Mouse (Mus musculus) heart, embryonic 14.5 days (tissue): ENCODE data around the gene Gm10570. TPM values are rescaled to one million over a fixed set of nuclear protein-coding genes. Genes with fewer than 3 reads are reported as not detected.

ENCODE experiments used
- ATAC-seq: fragments of 200-750 bp; cut with Nextera tagmentation; 2 replicates; pipeline ENCODE4 v1.8.0; 2017; ENCODE audit warnings: low read depth, moderate TSS enrichment; ENCODE audit not compliant: insufficient number of reproducible peaks, insufficient read depth, low FRiP score
- H3K27ac ChIP-seq, 2 experiments: fragments of 200-500 bp in 1 of 2; fragments of 300-500 bp in 1 of 2; sonication (generic) in 1 of 2; replicated peaks in 1 of 2; 2 replicates each; pipeline ENCODE4 v1.5.1; 2012 to 2014; ENCODE audit warnings: low read depth in 2 of 2, low read length in 2 of 2, control low read depth in 1 of 2, mild to moderate bottlenecking in 1 of 2, mixed read lengths in 1 of 2; ENCODE audit not compliant: control insufficient read depth in 1 of 2, insufficient read depth in 1 of 2
- H3K27me3 ChIP-seq: fragments of 300-500 bp; sonication (generic); 2 replicates; pipeline ENCODE4 v1.6.1; 2014; ENCODE audit warnings: mild to moderate bottlenecking, low read length, control low read depth; ENCODE audit not compliant: control insufficient read depth, insufficient read depth
- H3K36me3 ChIP-seq: fragments of 300-500 bp; sonication (generic); 2 replicates; pipeline ENCODE4 v1.6.1; 2014; ENCODE audit warnings: mild to moderate bottlenecking, control low read depth, low read length, mixed read lengths; ENCODE audit not compliant: control insufficient read depth, insufficient read depth
- H3K4me1 ChIP-seq, 2 experiments: fragments of 200-500 bp in 1 of 2; fragments of 300-500 bp in 1 of 2; sonication (generic) in 1 of 2; 2 replicates each; pipeline ENCODE4 v1.6.1; 2012 to 2014; ENCODE audit warnings: low read length in 2 of 2, control low read depth in 1 of 2, mixed read lengths in 1 of 2; ENCODE audit not compliant: control insufficient read depth in 2 of 2, insufficient read depth in 2 of 2
- H3K4me2 ChIP-seq: fragments of 300-500 bp; sonication (generic); 2 replicates; pipeline ENCODE4 v1.6.1; 2014; ENCODE audit warnings: mild to moderate bottlenecking, low read length
- H3K4me3 ChIP-seq, 2 experiments: fragments of 200-500 bp in 1 of 2; fragments of 300-500 bp in 1 of 2; sonication (generic) in 1 of 2; 2 replicates each; pipeline ENCODE4 v1.5.1; 2012 to 2014; ENCODE audit warnings: low read length in 2 of 2, mild to moderate bottlenecking in 2 of 2, control low read depth in 1 of 2, low read depth in 1 of 2, moderate library complexity in 1 of 2; ENCODE audit not compliant: control insufficient read depth in 1 of 2, insufficient read depth in 1 of 2
- H3K9ac ChIP-seq: fragments of 300-500 bp; sonication (generic); 2 replicates; pipeline ENCODE4 v1.6.1; 2014; ENCODE audit warnings: mild to moderate bottlenecking, low read length
- H3K9me3 ChIP-seq: fragments of 300-500 bp; sonication (generic); 2 replicates; pipeline ENCODE4 v1.6.1; 2016; ENCODE audit warnings: low read length, control low read depth; ENCODE audit not compliant: control insufficient read depth
- WGBS: fragments of 180-500 bp; shearing (Covaris S2); extraction: QIAGEN DNeasy Blood & Tissue Kit; methylation state at CpG from one replicate; pipeline ENCODE4 v1.1.7; 2014; 5-methylcytosine and 5-hydroxymethylcytosine counted together
- polyA plus RNA-seq: library from polyadenylated mRNA; unstranded; fragments of >200 nt; fragmentation: Nextera tagmentation; extraction: Ambion mirVana; gene quantifications from 2 replicates; pipeline ENCODE4 v1.2.1, GENCODE M21; 2014

Gene Gm10570
- polyA plus RNA-seq, 1 experiment from 2014 or later: 0.74 TPM

- H3K4me1 ChIP-seq: peaks cover 21% of the 10 kb centered on the region in 2 experiments
- no peaks in the 10 kb centered on the region for H3K36me3 ChIP-seq
- H3K27me3 ChIP-seq: no peaks in the 10 kb centered on the region; the same call in 1 of the 2 replicates
- H3K27ac ChIP-seq: no peak overlapping the region
- H3K9ac ChIP-seq: no peak overlapping the region
- ATAC-seq: no peak
- H3K4me2 ChIP-seq: no peak overlapping the region
- no peak overlapping the region for H3K4me3 ChIP-seq
- 42% methylated on average over 3 of the region's 3 CpGs for WGBS
- no peaks in the 10 kb centered on the region for H3K9me3 ChIP-seq
Measured at GRCm38 (mm10) chr4:130304746-130305145, 3.7 kb downstream of the Gm10570 start.

DNA sequence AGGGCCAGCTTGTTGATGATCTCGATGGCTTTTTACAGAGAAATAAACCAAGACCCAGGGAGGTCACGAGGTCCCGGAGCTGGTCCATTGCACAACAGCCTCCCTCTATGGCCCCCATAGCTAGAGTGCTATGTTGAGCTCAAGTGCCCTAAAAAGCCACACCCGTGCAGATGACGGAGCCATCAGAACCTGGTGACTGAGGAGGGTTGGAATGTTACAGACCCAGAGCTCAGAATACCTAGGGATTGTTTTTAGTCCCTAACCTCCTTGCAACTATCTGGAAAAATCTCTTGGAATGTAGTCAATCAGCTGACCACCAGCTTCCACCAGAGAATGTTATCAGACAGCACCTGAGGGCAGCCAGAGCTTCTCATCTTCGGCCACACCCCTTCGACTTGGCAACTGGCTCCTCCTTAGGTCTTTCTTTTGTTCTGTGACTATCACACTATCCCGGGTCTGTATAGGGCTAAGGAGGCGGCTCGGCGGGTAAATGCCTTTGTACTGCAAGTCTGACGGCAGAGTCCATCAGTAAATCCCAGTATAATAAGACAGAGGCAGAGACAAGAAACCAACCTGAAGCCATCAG is 6.1 kb downstream of the Gm10570 start:
- Histone ChIP-seq H3K4me3 (no peak overlapping the region), H3K27ac (no peak overlapping the region), H3K36me3 (no peaks in the 10 kb centered on the region)

DNA sequence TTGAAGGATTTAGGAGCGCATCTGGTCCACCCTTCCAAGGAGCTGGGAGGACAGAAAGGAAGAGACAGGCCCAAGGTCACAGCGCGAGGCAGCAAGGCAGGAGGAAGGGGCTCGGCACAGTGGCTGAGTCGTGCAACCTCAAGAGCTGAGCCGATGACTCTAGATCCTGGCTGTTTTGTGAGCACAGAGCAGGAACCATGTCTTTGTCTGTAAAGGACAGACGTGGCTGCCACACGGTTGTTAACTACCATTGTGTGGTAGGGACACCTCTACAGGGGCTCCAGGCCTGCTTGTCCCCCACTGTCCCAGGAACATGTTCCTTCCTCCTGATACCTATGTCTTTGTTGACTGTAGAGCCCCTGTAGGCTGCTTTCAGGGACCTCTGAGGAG is 8.8 kb downstream of the Gm10570 start:
- H3K9ac ChIP-seq: peak overlapping the region; percentile 48
- H3K4me2 ChIP-seq: no peak overlapping the region
- no peak for ATAC-seq
- WGBS: 62% methylated on average over 8 of the region's 8 CpGs
- no peaks in the 10 kb centered on the region for H3K9me3 ChIP-seq
- no peaks in the 10 kb centered on the region for H3K36me3 ChIP-seq
- H3K4me1 ChIP-seq: peaks cover 20 to 22% of the 10 kb centered on the region in 2 experiments
- peak overlapping the region; percentile 8 to 51; a peak in 1 of 4 replicates for H3K27ac ChIP-seq
- no peak overlapping the region for H3K4me3 ChIP-seq
- no peaks in the 10 kb centered on the region for H3K27me3 ChIP-seq

More for the DNA sequence above, 6.1 kb downstream of the Gm10570 start:
- H3K4me2 ChIP-seq: no peak overlapping the region
- no peak overlapping the region for H3K9ac ChIP-seq
- no peak for ATAC-seq
- no peaks in the 10 kb centered on the region; the same call in 1 of the 2 replicates for H3K27me3 ChIP-seq
- H3K9me3 ChIP-seq: no peaks in the 10 kb centered on the region
- 53% methylated on average over 12 of the region's 12 CpGs for WGBS
- peaks cover 24 to 26% of the 10 kb centered on the region in 2 experiments for H3K4me1 ChIP-seq

DNA sequence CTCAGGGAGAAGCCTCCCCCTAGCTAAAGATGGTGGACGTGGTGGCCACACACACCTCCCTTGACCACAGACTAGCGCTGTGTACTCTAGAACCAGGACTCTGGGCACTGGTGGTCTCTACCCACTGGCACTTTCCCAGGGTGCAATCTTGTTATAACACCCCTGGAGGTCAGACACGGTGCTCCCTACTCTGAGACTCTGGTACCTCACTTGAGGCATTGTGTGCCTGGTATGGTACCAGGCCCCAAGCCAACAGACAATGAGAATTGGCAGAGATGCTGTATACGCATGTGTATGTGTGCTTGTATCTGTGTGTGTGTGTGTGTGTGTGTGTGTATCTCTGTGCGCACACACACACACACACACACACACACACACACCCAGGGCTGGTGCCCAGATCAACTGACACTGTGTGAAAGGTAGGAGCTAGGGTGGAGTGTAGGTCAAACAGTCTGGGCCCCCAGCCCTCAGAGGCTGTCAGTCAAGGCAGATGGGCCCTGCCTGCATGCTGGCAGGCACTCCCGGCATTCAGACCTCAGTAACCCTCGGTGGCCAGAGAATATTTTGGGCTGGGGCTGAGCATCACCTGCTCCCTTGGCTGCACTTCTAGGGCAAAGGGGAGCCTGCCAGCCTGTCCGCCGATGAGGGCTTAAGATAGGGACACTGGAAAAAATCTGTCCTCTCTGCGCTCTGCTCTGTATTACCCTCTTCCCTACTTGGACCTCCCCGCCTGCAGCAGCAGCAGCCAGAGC is 9.4 kb downstream of the Gm10570 start:
- Histone ChIP-seq H3K36me3 (no peaks in the 10 kb centered on the region), H3K27me3 (no peaks in the 10 kb centered on the region), H3K9ac (peak overlapping the region; percentile 48), H3K27ac (peak overlapping the region; percentile 8 to 51; a peak in 1 of 4 replicates), H3K4me3 (no peak overlapping the region), H3K9me3 (no peaks in the 10 kb centered on the region), H3K4me1 (peaks cover 20 to 24% of the 10 kb centered on the region in 2 experiments), H3K4me2 (no peak overlapping the region)
- no peak; the same call in 1 of the 2 replicates for ATAC-seq
- WGBS: 57% methylated on average over 11 of the region's 11 CpGs

- H3K4me3 ChIP-seq: no peak overlapping the region
- peaks cover 16 to 21% of the 10 kb centered on the region in 2 experiments for H3K4me1 ChIP-seq
- no peak for ATAC-seq
- 15% methylated on average over 13 of the region's 13 CpGs for WGBS
- no peaks in the 10 kb centered on the region for H3K27me3 ChIP-seq
- no peak overlapping the region for H3K9ac ChIP-seq
- H3K9me3 ChIP-seq: no peaks in the 10 kb centered on the region
- H3K27ac ChIP-seq: no peak overlapping the region
- no peaks in the 10 kb centered on the region for H3K36me3 ChIP-seq
- no peak overlapping the region; the same call in 1 of the 2 replicates for H3K4me2 ChIP-seq
Measured at GRCm38 (mm10) chr4:130297123-130297529, 11.3 kb downstream of the Gm10570 start.

- 81% methylated on average over 13 of the region's 13 CpGs for WGBS
- H3K27ac ChIP-seq: no peak overlapping the region
- no peak overlapping the region for H3K4me3 ChIP-seq
- ATAC-seq: no peak
- H3K9ac ChIP-seq: no peak overlapping the region
- H3K36me3 ChIP-seq: no peaks in the 10 kb centered on the region
- H3K4me2 ChIP-seq: no peak overlapping the region
- peaks cover 16 to 20% of the 10 kb centered on the region in 2 experiments for H3K4me1 ChIP-seq
- H3K9me3 ChIP-seq: no peaks in the 10 kb centered on the region
- H3K27me3 ChIP-seq: no peaks in the 10 kb centered on the region
Measured at GRCm38 (mm10) chr4:130296243-130296965, 12.1 kb downstream of the Gm10570 start.

DNA sequence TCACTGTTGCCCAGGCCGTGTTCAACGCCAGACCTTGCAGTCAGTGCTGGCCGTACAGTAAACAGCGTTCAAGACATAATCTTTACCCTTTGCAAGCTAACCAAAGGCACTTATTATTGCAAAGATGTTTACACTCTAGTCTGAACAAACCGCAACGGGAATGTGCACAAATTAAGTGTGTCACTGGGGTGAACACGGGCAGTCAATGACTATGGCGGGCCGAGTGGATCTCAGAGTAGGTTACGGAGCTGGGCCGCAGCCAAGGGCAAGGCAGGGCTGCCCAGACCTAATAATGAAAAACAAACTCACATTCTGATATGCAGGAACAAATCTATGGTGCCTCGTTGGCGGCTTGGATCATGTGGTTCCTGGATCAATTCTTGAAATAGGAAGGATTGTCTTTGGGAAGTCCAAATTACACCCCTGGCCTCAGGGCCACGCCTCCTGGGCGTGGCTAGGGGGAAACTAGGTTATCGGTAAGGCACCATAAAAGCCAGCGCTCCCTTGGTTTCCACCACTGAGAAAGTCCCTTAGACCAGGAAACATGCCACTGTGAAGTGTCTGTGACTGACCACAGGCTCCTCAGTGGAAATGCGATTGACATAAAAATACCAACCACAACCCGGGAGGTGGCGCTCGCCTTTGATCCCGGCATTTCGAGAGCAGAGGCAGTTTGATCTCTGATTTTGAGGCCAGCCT is 13.3 kb downstream of the Gm10570 start:
- Histone ChIP-seq H3K4me2 (peak overlapping the region; percentile 19), H3K9me3 (no peaks in the 10 kb centered on the region), H3K4me3 (no peak overlapping the region), H3K36me3 (no peaks in the 10 kb centered on the region), H3K4me1 (peaks cover 16 to 20% of the 10 kb centered on the region in 2 experiments), H3K9ac (peak overlapping the region; percentile 28; the same call in 1 of the 2 replicates), H3K27ac (0 out of 4 replicates have a peak overlapping the region, but pooled peaks of 1 of the 2 experiments have one; percentile 8), H3K27me3 (no peaks in the 10 kb centered on the region)
- 50% methylated on average over 23 of the region's 23 CpGs for WGBS
- ATAC-seq: no peak
